Mouse (Mus musculus) kidney, adult 2 months (tissue): Measurements from ENCODE around the gene Kdm5b. TPM values are rescaled to one million over a fixed set of nuclear protein-coding genes. Genes with fewer than 3 reads are reported as not detected.

Experiments
- DNase-seq: peaks from one replicate; pipeline ENCODE4 v3.0.0; 2021
- H3K27ac ChIP-seq: fragments of 200-500 bp; 2 replicates; pipeline ENCODE4 v1.5.1; 2012; ENCODE audit warnings: low read depth, low read length, control low read depth, inconsistent platforms; ENCODE audit not compliant: insufficient read depth
- H3K27me3 ChIP-seq: fragments of 200-500 bp; replicated peaks from 2 replicates; pipeline ENCODE4 v1.6.1; 2012; ENCODE audit warnings: mild to moderate bottlenecking, moderate library complexity, low read length, inconsistent platforms; ENCODE audit not compliant: control insufficient read depth, insufficient read depth
- H3K36me3 ChIP-seq: fragments of 200-500 bp; 2 replicates; pipeline ENCODE4 v1.6.1; 2012; ENCODE audit warnings: mild to moderate bottlenecking, moderate library complexity, low read length, inconsistent platforms; ENCODE audit not compliant: control insufficient read depth, insufficient read depth
- H3K4me1 ChIP-seq: fragments of 200-500 bp; 2 replicates; pipeline ENCODE4 v1.6.1; 2011; ENCODE audit warnings: low read length; ENCODE audit not compliant: control insufficient read depth, insufficient read depth
- H3K4me3 ChIP-seq: fragments of 200-500 bp; 2 replicates; pipeline ENCODE4 v1.5.1; 2011; ENCODE audit warnings: mild to moderate bottlenecking, low read depth, low read length, control low read depth; ENCODE audit not compliant: insufficient read depth
- CTCF ChIP-seq: fragments of 200-500 bp; conservative IDR thresholded peaks from 2 replicates; pipeline ENCODE4 v1.5.1; 2011; ENCODE audit warnings: low read depth, mild to moderate bottlenecking, control low read depth, low read length, moderate library complexity, mixed read lengths; ENCODE audit not compliant: insufficient read depth, insufficient read length
- POLR2A ChIP-seq: fragments of 200-500 bp; IDR thresholded peaks from one replicate; pipeline ENCODE4 v1.6.1; 2011; ENCODE audit warnings: low read depth, low read length, control low read depth
- WGBS: fragments of 180-500 bp; shearing (Covaris S2); methylation state at CpG from one replicate; pipeline ENCODE4 v1.1.7; 2018; 5-methylcytosine and 5-hydroxymethylcytosine counted together
- polyA plus RNA-seq: library from polyadenylated mRNA; depleted of rRNA; stranded (reverse); fragments of >200 nt; gene quantifications from 2 replicates; pipeline ENCODE4 v1.2.3, GENCODE M21; 2012

Gene Kdm5b
- polyA plus RNA-seq, 1 experiment = 6.1 TPM

DNA sequence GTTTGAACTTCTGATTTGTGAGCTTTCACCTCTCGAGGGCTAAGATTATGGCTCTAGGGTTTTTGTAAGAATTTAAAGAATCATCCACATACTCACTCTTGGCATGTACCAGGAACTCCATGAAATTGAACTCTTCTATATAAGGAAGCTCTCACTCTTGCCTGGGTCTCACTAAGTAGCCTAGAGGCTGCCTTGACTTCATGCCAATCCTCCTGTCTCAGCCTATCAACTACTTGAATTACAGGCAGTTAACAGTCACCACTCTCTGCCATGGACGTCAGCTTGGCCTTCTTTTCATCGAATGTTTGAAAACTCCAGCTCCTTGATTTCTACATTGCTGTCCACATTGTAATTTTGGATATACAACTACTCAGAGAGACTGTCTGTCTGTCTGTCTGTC lies 7.6 kb upstream of the Kdm5b start:
- no peak for TF ChIP-seq POLR2A
- TF ChIP-seq CTCF = no peak
- WGBS = 69% methylated on average over 3 of the region's 3 CpGs
- peaks cover 3% of the 10 kb centered on the region; the same call in 1 of the 2 replicates for H3K4me1 ChIP-seq
- no peak overlapping the region for H3K27ac ChIP-seq
- no peaks in the 10 kb centered on the region for H3K36me3 ChIP-seq
- no peak for DNase-seq
- no peak overlapping the region for H3K4me3 ChIP-seq
- no peaks in the 10 kb centered on the region for H3K27me3 ChIP-seq

DNA sequence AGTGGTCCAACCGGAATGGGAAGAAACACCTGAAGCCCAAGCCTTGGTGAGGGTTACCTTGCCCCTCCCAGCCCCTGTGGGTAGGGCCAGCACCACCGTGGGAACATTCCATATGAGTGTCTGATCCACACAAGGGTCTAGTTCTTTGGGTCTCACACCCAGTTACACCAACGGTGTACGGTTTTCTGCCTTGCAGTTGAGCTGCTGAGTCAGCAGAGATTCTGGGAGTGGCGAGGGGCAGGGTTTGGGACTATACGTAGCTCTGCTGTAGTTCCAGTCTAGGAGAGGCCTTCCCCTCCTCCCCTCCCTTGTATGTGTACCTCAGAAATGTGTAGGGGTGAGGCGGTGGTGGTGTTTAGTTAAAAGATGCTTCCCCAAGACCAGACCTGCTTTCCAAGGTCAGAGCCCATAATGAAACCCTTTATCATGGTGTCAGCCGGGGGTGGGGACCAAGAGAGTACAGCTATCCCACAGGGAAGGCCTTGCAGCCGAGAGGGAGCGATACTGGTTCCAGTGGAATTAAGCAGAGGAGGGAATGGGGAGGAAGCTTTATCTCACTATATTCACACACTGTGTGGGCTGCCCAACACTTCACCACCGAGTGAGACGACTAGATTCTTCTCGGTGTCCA lies 4.6 kb upstream of the Kdm5b start:
- TF ChIP-seq POLR2A (no peak), CTCF (no peak)
- H3K4me3 ChIP-seq = no peak overlapping the region
- no peaks in the 10 kb centered on the region for H3K27me3 ChIP-seq
- DNase-seq = no peak
- peaks cover 3% of the 10 kb centered on the region; the same call in 1 of the 2 replicates for H3K4me1 ChIP-seq
- no peak overlapping the region for H3K27ac ChIP-seq
- WGBS = 50% methylated on average over 13 of the region's 13 CpGs
- H3K36me3 ChIP-seq = no peaks in the 10 kb centered on the region

DNA sequence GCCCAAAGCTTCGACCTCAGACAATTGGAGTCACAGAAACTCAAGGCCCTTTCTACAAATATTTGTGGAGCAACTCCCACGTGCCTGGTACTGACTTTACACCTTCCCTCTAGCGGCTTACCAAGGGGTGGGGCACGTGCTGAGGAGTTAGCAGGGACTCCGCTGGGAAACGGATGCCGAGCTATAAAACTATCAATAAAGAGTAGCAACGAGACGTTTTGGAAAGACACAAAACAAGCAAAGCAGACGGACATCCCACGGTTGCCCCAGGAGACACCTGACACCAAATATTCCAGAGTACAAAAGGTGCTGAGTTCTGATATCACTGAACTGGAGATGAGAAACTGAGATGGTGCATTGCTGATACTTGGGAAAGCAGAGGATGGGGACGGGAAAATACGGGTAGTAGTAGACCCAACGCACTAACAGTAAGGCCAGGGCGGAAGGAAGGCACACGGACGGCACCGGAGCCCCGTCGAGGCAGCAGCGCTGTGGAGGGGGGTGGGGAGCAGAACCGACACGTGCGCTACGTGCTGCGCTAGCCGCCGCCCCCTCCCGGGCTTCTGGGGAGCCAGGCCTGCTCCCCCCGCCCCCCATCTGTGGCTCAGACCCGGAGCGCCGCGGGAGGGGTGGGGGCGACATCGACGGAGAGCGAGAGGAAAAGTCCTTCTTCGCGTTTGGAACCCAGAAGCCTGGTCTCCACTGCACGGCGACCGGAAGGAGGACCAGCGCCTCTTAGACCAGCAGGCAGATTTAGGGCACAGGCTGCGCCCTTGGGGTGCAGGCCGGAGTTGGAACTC lies 3.9 kb upstream of the Kdm5b start:
- Histone ChIP-seq H3K36me3 (no peaks in the 10 kb centered on the region), H3K27ac (peak overlapping the region; percentile 75; the same call in 1 of the 2 replicates), H3K4me1 (peaks cover 3% of the 10 kb centered on the region; the same call in 1 of the 2 replicates), H3K4me3 (peak overlapping the region; percentile 80), H3K27me3 (no peaks in the 10 kb centered on the region)
- under 1% methylated on average over 46 of the region's 46 CpGs for WGBS
- TF ChIP-seq CTCF (no peak), POLR2A (no peak)
- DNase-seq = peak; percentile 10

DNA sequence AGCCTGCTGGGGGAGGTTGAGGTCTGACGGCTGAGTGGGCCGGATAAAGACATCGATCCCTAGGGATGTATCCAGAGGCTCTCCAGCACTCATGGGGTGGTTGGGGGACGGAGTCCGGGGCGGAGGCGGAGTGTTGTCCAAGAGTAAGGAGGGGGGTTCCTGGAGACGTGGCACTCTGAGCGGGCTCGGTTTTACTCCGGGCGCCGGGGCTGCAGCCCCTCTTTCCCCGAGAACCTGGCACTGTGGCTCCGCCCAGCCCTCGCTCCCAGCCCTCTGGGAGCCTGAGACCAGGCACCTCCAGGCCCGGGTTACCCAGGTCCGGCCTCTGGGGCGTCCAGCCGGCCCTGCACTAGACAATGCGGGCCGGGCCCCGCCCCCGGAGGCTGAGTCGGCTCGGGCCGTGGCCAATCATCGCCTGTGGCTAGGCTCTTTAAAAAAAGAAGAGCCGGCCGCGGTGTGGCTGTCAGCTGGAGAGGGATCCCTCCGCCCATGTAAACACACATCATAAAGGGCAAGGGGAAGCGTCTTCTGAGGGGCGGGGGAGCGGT lies 3.2 kb upstream of the Kdm5b start:
- WGBS = under 1% methylated on average over 35 of the region's 35 CpGs
- H3K4me1 ChIP-seq = peaks cover 3% of the 10 kb centered on the region; the same call in 1 of the 2 replicates
- no peaks in the 10 kb centered on the region for H3K36me3 ChIP-seq

DNA sequence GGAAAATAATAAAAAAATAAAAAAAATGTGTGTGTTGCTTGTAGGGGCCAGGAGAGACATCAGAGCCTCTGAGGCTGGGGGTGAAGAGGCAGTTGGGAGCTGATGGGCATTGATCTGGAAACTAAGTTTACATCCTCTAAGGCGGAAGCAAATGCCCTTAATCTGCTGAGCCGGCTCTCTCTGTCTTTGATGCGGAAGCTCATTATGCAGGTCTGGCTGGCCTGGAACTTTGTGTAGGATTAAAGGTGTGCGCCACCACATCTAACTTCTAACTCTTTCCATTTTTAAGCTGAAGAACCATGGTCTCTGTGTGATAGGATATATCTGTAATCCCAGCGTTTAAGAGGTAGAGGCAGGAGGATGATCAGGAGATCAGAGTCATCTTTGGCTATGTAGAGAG lies 1.5 kb upstream of the Kdm5b start:
- no peak for DNase-seq
- H3K4me3 ChIP-seq = no peak overlapping the region
- peaks cover 3% of the 10 kb centered on the region; the same call in 1 of the 2 replicates for H3K4me1 ChIP-seq
- H3K36me3 ChIP-seq = no peaks in the 10 kb centered on the region
- H3K27me3 ChIP-seq = no peaks in the 10 kb centered on the region
- 81% methylated on average over 5 of the region's 5 CpGs for WGBS
- TF ChIP-seq CTCF = no peak
- no peak overlapping the region for H3K27ac ChIP-seq

More for the DNA sequence above, 3.2 kb upstream of the Kdm5b start:
- Histone ChIP-seq H3K27ac (peak overlapping the region; percentile 88), H3K27me3 (no peaks in the 10 kb centered on the region), H3K4me3 (peak overlapping the region; percentile 80)
- DNase-seq = peak; percentile 98
- peak; percentile 27 for TF ChIP-seq POLR2A
- TF ChIP-seq CTCF = no peak

DNA sequence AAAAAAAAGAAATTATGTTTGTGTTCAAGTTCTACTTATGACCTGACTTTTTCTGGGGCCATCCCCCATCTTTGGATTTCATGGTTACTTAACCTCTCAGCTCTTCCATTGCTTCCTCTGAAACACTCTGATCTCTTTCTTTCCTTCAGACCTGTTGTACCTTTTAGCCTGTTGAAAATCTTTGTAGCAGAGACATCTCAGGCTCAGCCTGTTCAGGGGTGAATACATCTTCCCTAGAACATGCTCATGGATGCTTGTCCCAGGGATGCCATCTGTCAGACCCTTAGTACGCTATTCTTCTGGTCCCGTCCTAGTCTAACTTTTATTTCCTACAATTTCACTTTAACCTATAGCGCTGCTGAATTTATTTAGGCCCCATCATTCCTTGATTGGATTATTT lies 745 bp upstream of the Kdm5b start:
- DNase-seq = no peak
- no peak overlapping the region for H3K27ac ChIP-seq
- H3K36me3 ChIP-seq = no peaks in the 10 kb centered on the region
- no peaks in the 10 kb centered on the region for H3K27me3 ChIP-seq
- WGBS = 87% methylated on average over 3 of the region's 3 CpGs
- no peak for TF ChIP-seq POLR2A
- TF ChIP-seq CTCF = no peak
- no peak overlapping the region for H3K4me3 ChIP-seq
- peaks cover 3% of the 10 kb centered on the region; the same call in 1 of the 2 replicates for H3K4me1 ChIP-seq

DNA sequence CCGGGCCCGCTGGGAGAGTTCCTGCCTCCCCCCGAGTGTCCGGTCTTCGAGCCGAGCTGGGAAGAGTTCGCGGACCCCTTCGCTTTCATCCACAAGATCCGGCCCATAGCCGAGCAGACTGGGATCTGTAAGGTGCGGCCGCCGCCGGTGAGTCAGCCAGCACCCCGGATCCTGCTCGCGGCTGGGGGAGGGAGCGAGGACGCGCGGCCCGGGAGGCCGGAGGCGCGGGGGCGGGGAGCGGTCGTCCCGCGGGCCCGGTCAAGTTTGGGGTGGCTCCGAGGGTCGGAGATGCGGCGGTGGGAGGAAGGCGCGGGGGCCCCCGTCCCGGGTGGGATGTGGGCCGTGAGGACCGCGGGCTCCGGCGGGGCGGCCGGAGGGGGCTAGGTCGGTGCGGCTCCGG lies 425 bp downstream of the Kdm5b start:
- DNase-seq = peak; percentile 52
- TF ChIP-seq POLR2A (no peak), CTCF (no peak)
- WGBS = under 1% methylated on average over 48 of the region's 50 CpGs

More for the DNA sequence above, 425 bp downstream of the Kdm5b start:
- peak overlapping the region; percentile 48 for H3K27ac ChIP-seq
- no peaks in the 10 kb centered on the region for H3K27me3 ChIP-seq
- H3K4me1 ChIP-seq = peaks cover 3% of the 10 kb centered on the region; the same call in 1 of the 2 replicates
- peak overlapping the region; percentile 73 for H3K4me3 ChIP-seq
- no peaks in the 10 kb centered on the region for H3K36me3 ChIP-seq
